Mouse (Mus musculus) MEL (cell line): ENCODE results near the gene Tmem231. TPM values are rescaled to one million over a fixed set of nuclear protein-coding genes. Genes with fewer than 3 reads are reported as not detected.

Experiments used
- DNase-seq: peaks from one replicate; pipeline ENCODE4 v3.0.0; 2011; ENCODE audit warnings: low read depth, low spot score
- H3K27ac ChIP-seq: 2 replicates; pipeline ENCODE4 v1.5.1; 2012; ENCODE audit warnings: low read depth, mild to moderate bottlenecking, control low read depth, low read length, moderate library complexity; ENCODE audit not compliant: control insufficient read depth
- H3K27me3 ChIP-seq, 2 experiments: fragments of 150-350 bp in 1 of 2; sonication (generic) in 1 of 2; 2 replicates each; pipeline ENCODE4 v1.6.1; 2012; ENCODE audit warnings: low read length in 2 of 2, mild to moderate bottlenecking in 2 of 2, improper control_type of control experiment in 1 of 2, moderate library complexity in 1 of 2; ENCODE audit not compliant: insufficient read depth in 2 of 2, control insufficient read depth in 1 of 2
- H3K36me3 ChIP-seq, 2 experiments: 2 replicates each; pipeline ENCODE4 v1.6.1; 2012 to 2014; ENCODE audit warnings: low read length in 2 of 2, improper control_type of control experiment in 1 of 2, inconsistent platforms in 1 of 2, mild to moderate bottlenecking in 1 of 2; ENCODE audit not compliant: insufficient read depth in 2 of 2, control insufficient read depth in 1 of 2
- H3K4me1 ChIP-seq, 2 experiments: fragments of 150-350 bp in 1 of 2; sonication (generic) in 1 of 2; 2 replicates each; pipeline ENCODE4 v1.6.1; 2012; ENCODE audit warnings: low read length in 2 of 2, improper control_type of control experiment in 1 of 2, mild to moderate bottlenecking in 1 of 2; ENCODE audit not compliant: insufficient read depth in 2 of 2, control insufficient read depth in 1 of 2
- H3K4me3 ChIP-seq, 2 experiments: fragments of 150-350 bp in 1 of 2; sonication (generic) in 1 of 2; 2 replicates each; pipeline ENCODE4 v1.5.1; 2012; ENCODE audit warnings: low read depth in 2 of 2, low read length in 2 of 2, mild to moderate bottlenecking in 2 of 2, moderate library complexity in 2 of 2, control low read depth in 1 of 2, improper control_type of control experiment in 1 of 2; ENCODE audit not compliant: control insufficient read depth in 1 of 2, insufficient read depth in 1 of 2
- H3K79me2 ChIP-seq: 2 replicates; pipeline ENCODE4 v1.6.1; 2012; ENCODE audit warnings: mild to moderate bottlenecking, low read length, moderate library complexity; ENCODE audit not compliant: control insufficient read depth, poor library complexity, insufficient read depth
- H3K9ac ChIP-seq: 2 replicates; pipeline ENCODE4 v1.6.1; 2012; ENCODE audit warnings: low read depth, mild to moderate bottlenecking, control low read depth, low read length, moderate library complexity; ENCODE audit not compliant: control insufficient read depth, poor library complexity, severe bottlenecking
- H3K9me3 ChIP-seq: fragments of 150-350 bp; sonication (generic); replicated peaks from 2 replicates; pipeline ENCODE4 v1.6.1; 2012; ENCODE audit warnings: mild to moderate bottlenecking, low read length, improper control_type of control experiment, moderate library complexity; ENCODE audit not compliant: insufficient read depth
- BHLHE40 ChIP-seq: IDR thresholded peaks from 2 replicates; pipeline ENCODE4 v1.6.1; 2012; ENCODE audit warnings: low read depth, mild to moderate bottlenecking, inconsistent platforms, low read length, improper control_type of control experiment, borderline replicate concordance
- CTCF ChIP-seq, 3 experiments: IDR thresholded peaks in 2 of 3; conservative IDR thresholded peaks in 1 of 3; 2 replicates each; pipeline ENCODE4 v1.5.1; 2011 to 2012; ENCODE audit warnings: low read length in 3 of 3, low read depth in 2 of 3, mild to moderate bottlenecking in 2 of 3, improper control_type of control experiment in 1 of 3, inconsistent platforms in 1 of 3, mixed read lengths in 1 of 3, moderate library complexity in 1 of 3; ENCODE audit not compliant: control insufficient read depth in 1 of 3, insufficient read depth in 1 of 3, poor library complexity in 1 of 3, severe bottlenecking in 1 of 3
- EP300 ChIP-seq, 2 experiments: IDR thresholded peaks; 2 replicates each; pipeline ENCODE4 v1.6.1; 2011; ENCODE audit warnings: improper control_type of control experiment in 2 of 2, low read length in 2 of 2, low read depth in 1 of 2, mild to moderate bottlenecking in 1 of 2
- MXI1 ChIP-seq: IDR thresholded peaks from 2 replicates; pipeline ENCODE4 v1.6.1; 2011; ENCODE audit warnings: mild to moderate bottlenecking, low read depth, low read length, improper control_type of control experiment
- MYB ChIP-seq: IDR thresholded peaks from 2 replicates; pipeline ENCODE4 v1.6.1; 2011; ENCODE audit warnings: mild to moderate bottlenecking, low read depth, low read length, improper control_type of control experiment
- MYC ChIP-seq: IDR thresholded peaks from 2 replicates; pipeline ENCODE4 v1.6.1; 2011; ENCODE audit warnings: low read depth, mild to moderate bottlenecking, low read length, improper control_type of control experiment, moderate library complexity
- NRF1 ChIP-seq: IDR thresholded peaks from 2 replicates; pipeline ENCODE4 v1.6.1; 2014; ENCODE audit warnings: low read depth, mild to moderate bottlenecking, inconsistent platforms, low read length, improper control_type of control experiment, moderate library complexity; ENCODE audit not compliant: poor library complexity, insufficient read depth, severe bottlenecking
- POLR2AphosphoS5 ChIP-seq: IDR thresholded peaks from 2 replicates; pipeline ENCODE4 v1.6.1; 2012; ENCODE audit warnings: low read depth, borderline replicate concordance, mild to moderate bottlenecking, inconsistent platforms, low read length, moderate library complexity, mixed read lengths
- RAD21 ChIP-seq: IDR thresholded peaks from 2 replicates; pipeline ENCODE4 v1.6.1; 2011; ENCODE audit warnings: mild to moderate bottlenecking, low read depth, low read length, improper control_type of control experiment
- RCOR1 ChIP-seq: IDR thresholded peaks from 2 replicates; pipeline ENCODE4 v1.6.1; 2012; ENCODE audit warnings: low read depth, mild to moderate bottlenecking, inconsistent platforms, low read length, improper control_type of control experiment
- SMC3 ChIP-seq: IDR thresholded peaks from 2 replicates; pipeline ENCODE4 v1.6.1; 2011; ENCODE audit warnings: low read depth, low read length, improper control_type of control experiment
- USF1 ChIP-seq: IDR thresholded peaks from 2 replicates; pipeline ENCODE4 v1.6.1; 2014; ENCODE audit warnings: low read depth, mild to moderate bottlenecking, inconsistent platforms, low read length, improper control_type of control experiment, moderate library complexity
- polyA plus RNA-seq, 2 experiments: library from polyadenylated mRNA; stranded (reverse) in 1 of 2; unstranded in 1 of 2; fragments of >175 nt in 1 of 2; fragments of >200 nt in 1 of 2; gene quantifications; 2 replicates each; pipeline versions ENCODE4 v1.2.1 to v1.2.4; 2012; ENCODE audit warnings: low replicate concordance in 2 of 2, low read depth in 1 of 2; ENCODE audit not compliant: insufficient read length in 2 of 2, insufficient read depth in 1 of 2, missing spikeins in 1 of 2
- total RNA-seq: library from RNA; depleted of rRNA; stranded (reverse); fragments of 300-350 nt; gene quantifications from 2 replicates; pipeline ENCODE4 v1.2.3, GENCODE M21; 2012

Tmem231 gene
- total and polyA plus RNA-seq, 3 experiments = 0.85 to 2.5 TPM; not detected in 1

DNA sequence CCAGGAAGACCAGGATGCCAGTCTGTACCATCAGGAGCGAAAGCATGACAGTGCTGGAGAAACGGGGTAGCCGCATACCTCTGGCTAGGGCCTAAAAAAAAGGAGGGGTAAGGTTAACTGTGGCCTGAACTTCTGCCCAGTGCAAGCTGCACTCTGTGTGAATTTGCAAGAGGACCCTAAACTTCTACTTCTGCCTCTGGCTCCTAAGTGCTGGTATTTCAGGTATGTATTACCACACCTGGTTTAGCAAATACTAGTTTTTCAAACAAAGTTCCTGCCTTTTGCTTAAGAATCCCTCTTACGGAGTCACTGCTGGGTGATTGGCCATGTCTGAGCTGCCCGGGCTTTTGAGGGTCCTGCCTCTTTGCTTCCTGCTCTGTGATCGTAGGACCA lies 42.8 kb downstream of the Tmem231 start:
- H3K9ac ChIP-seq = no peak overlapping the region
- H3K27ac ChIP-seq = no peak overlapping the region
- no peaks in the 10 kb centered on the region for H3K9me3 ChIP-seq
- no peak for DNase-seq
- TF ChIP-seq SMC3 = no peak
- TF ChIP-seq RCOR1 = no peak
- TF ChIP-seq MYB = no peak
- TF ChIP-seq POLR2AphosphoS5 = no peak
- no peak for TF ChIP-seq NRF1
- no peak for TF ChIP-seq EP300 (IDR thresholded peaks at IDR 0.05; ENCODE audit: low read depth in 1 of 2, low read length in 2 of 2)
- H3K4me1 ChIP-seq = peaks cover 3 to 25% of the 10 kb centered on the region in 2 experiments; a peak in 2 of 4 replicates
- no peaks in the 10 kb centered on the region for H3K27me3 ChIP-seq
- H3K79me2 ChIP-seq = no peaks in the 10 kb centered on the region
- H3K36me3 ChIP-seq = peaks cover 0 to 17% of the 10 kb centered on the region in 2 experiments; a peak in 2 of 4 replicates
- no peak overlapping the region for H3K4me3 ChIP-seq

DNA sequence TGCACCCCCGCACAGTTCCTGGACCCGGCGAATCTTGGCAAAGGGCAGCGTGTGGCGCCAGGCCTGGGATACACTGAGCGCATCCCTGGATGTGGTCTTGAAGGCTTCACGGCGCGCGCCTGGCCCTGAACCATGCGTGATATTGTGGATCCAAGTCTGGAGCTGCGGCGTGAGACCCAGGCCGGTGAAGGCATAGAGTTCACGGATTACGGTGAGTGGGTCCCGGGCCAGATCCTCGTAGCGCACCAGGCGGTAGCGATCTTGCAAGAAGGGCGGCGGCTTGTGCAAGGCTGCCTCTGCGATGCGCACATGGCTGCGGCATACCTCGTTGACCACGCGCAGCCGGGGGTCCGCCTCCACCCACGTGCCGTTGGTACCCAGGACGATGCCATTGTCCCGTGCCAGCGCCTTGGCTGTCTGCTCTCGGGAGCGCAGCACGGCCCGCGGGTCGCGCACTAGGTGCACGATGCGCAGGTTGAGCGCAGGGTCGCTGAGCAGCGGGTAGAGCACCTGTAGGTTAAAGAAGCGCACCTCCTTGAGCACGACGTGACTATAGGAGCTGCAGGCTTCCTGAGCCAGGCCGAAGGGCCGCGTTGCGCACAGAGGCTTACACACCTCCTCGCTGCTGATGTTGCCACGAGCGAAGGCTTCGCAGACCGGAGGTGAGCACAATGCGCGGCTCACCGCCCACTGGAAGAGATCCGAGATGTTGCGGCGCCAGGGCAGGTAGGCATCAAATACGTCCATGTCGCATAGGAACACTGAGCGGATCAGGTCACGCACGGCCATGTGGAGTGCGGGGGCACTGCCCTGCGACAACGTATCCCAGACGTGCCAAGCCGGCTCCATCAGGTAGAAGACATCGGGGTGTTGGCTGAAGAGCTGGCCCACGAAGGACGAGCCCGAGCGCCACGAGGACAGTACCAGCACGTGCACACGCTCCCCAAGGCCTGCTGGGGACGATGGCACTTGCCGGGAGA lies 43.5 kb downstream of the Tmem231 start:
- H3K4me1 ChIP-seq = peaks cover 3 to 25% of the 10 kb centered on the region in 2 experiments; a peak in 2 of 4 replicates
- H3K4me3 ChIP-seq = no peak overlapping the region
- H3K27ac ChIP-seq = no peak overlapping the region
- no peak for TF ChIP-seq CTCF (IDR thresholded peaks at IDR 0.05 in 2 of 3, conservative IDR thresholded peaks at IDR 0.05 in 1 of 3; ENCODE audit: control insufficient read depth in 1 of 3, insufficient read depth in 1 of 3, low read depth in 2 of 3, low read length in 3 of 3, poor library complexity in 1 of 3, severe bottlenecking in 1 of 3)
- TF ChIP-seq BHLHE40 = no peak
- TF ChIP-seq MXI1 = no peak
- no peak for TF ChIP-seq MYC
- no peak for TF ChIP-seq USF1
- TF ChIP-seq RAD21 = no peak
- H3K9me3 ChIP-seq = no peaks in the 10 kb centered on the region
- no peaks in the 10 kb centered on the region for H3K27me3 ChIP-seq
- no peaks in the 10 kb centered on the region for H3K79me2 ChIP-seq
- H3K36me3 ChIP-seq = peaks cover 0 to 17% of the 10 kb centered on the region in 2 experiments; a peak in 2 of 4 replicates
- H3K9ac ChIP-seq = no peak overlapping the region
- no peak for DNase-seq
